Mouse (Mus musculus) midbrain, embryonic 12.5 days (tissue): ENCODE measurements around the gene Mzf1. TPM values are rescaled to one million over a fixed set of nuclear protein-coding genes. Genes with fewer than 3 reads are reported as not detected.

Source experiments
- ATAC-seq: fragments of 200-750 bp; cut with Nextera tagmentation; 2 replicates; pipeline ENCODE4 v1.8.0; 2017; ENCODE audit warnings: low read depth, moderate TSS enrichment, moderate library complexity; ENCODE audit not compliant: low FRiP score
- H3K27ac ChIP-seq: fragments of 300-500 bp; sonication (generic); replicated peaks from 2 replicates; pipeline ENCODE4 v1.5.1; 2016; ENCODE audit warnings: mild to moderate bottlenecking
- H3K27me3 ChIP-seq: fragments of 300-500 bp; sonication (generic); 2 replicates; pipeline ENCODE4 v1.6.1; 2016; ENCODE audit warnings: mild to moderate bottlenecking
- H3K36me3 ChIP-seq: fragments of 300-500 bp; sonication (generic); 2 replicates; pipeline ENCODE4 v1.6.1; 2016
- H3K4me1 ChIP-seq: fragments of 300-500 bp; sonication (generic); 2 replicates; pipeline ENCODE4 v1.6.1; 2016
- H3K4me2 ChIP-seq: fragments of 300-500 bp; sonication (generic); replicated peaks from 2 replicates; pipeline ENCODE4 v1.6.1; 2016; ENCODE audit warnings: mild to moderate bottlenecking, moderate library complexity
- H3K4me3 ChIP-seq: fragments of 300-500 bp; sonication (generic); 2 replicates; pipeline ENCODE4 v1.5.1; 2016; ENCODE audit warnings: mild to moderate bottlenecking
- H3K9ac ChIP-seq: fragments of 300-500 bp; sonication (generic); replicated peaks from 2 replicates; pipeline ENCODE4 v1.6.1; 2016; ENCODE audit warnings: mild to moderate bottlenecking, moderate library complexity
- H3K9me3 ChIP-seq: fragments of 300-500 bp; sonication (generic); 2 replicates; pipeline ENCODE4 v1.6.1; 2016; ENCODE audit warnings: mild to moderate bottlenecking
- WGBS: fragments of 180-500 bp; shearing (Covaris S2); methylation state at CpG from one replicate; pipeline ENCODE4 v1.1.7; 2016; 5-methylcytosine and 5-hydroxymethylcytosine counted together
- polyA plus RNA-seq: library from polyadenylated mRNA; unstranded; fragments of >200 nt; fragmentation: Nextera tagmentation; extraction: Ambion mirVana; gene quantifications from 2 replicates; pipeline ENCODE4 v1.2.1, GENCODE M21; 2016

Mzf1 gene
- polyA plus RNA-seq, 1 experiment from 2014 or later, result 5.2 TPM

GRCm38 (mm10) chr7:12997230-12997629, 57.3 kb downstream of the Mzf1 start:
- Histone ChIP-seq H3K27ac (no peak overlapping the region), H3K4me3 (no peak overlapping the region), H3K4me2 (no peak overlapping the region), H3K4me1 (no peaks in the 10 kb centered on the region), H3K9me3 (no peaks in the 10 kb centered on the region), H3K27me3 (no peaks in the 10 kb centered on the region), H3K36me3 (no peaks in the 10 kb centered on the region), H3K9ac (no peak overlapping the region)
- 68% methylated on average over 5 of the region's 5 CpGs for WGBS
- no peak for ATAC-seq

- no peak overlapping the region for H3K4me2 ChIP-seq
- no peaks in the 10 kb centered on the region for H3K4me1 ChIP-seq
- no peak overlapping the region for H3K27ac ChIP-seq
- H3K9me3 ChIP-seq, result no peaks in the 10 kb centered on the region
- no peak overlapping the region for H3K4me3 ChIP-seq
- no peaks in the 10 kb centered on the region for H3K36me3 ChIP-seq
- no peak overlapping the region for H3K9ac ChIP-seq
- no peaks in the 10 kb centered on the region for H3K27me3 ChIP-seq
- no peak for ATAC-seq
Measured at GRCm38 (mm10) chr7:12995862-12996261, 58.7 kb downstream of the Mzf1 start.

- Histone ChIP-seq H3K9ac (no peak overlapping the region), H3K27ac (no peak overlapping the region), H3K36me3 (no peaks in the 10 kb centered on the region), H3K4me2 (no peak overlapping the region), H3K27me3 (no peaks in the 10 kb centered on the region), H3K4me3 (no peak overlapping the region), H3K9me3 (no peaks in the 10 kb centered on the region), H3K4me1 (no peaks in the 10 kb centered on the region)
- ATAC-seq, result no peak
- WGBS, result 89% methylated on average over 10 of the region's 10 CpGs
Measured at GRCm38 (mm10) chr7:12993148-12993547, 61.4 kb downstream of the Mzf1 start.

Other genes starting within 250 kb of the Mzf1 start
- gene Zfp329, start 235.9 kb downstream of the Mzf1 start, polyA plus RNA-seq, result 27.1 and 31.6 TPM in 2 replicates
- 32.3 and 34.5 TPM in 2 replicates for gene Zfp110, start 220.0 kb downstream of the Mzf1 start, polyA plus RNA-seq
- 5.5 and 6.5 TPM in 2 replicates for gene Zfp128, start 173.6 kb downstream of the Mzf1 start, polyA plus RNA-seq
- 11.2 and 11.8 TPM in 2 replicates for gene Zscan22, start 156.9 kb downstream of the Mzf1 start, polyA plus RNA-seq
- gene Rps5, start 132.5 kb downstream of the Mzf1 start, polyA plus RNA-seq, result 603 and 620 TPM in 2 replicates
- 0.79 and 0.93 TPM in 2 replicates for gene Rnf225, start 127.3 kb downstream of the Mzf1 start, polyA plus RNA-seq
- gene Zfp324, start 88.9 kb downstream of the Mzf1 start, polyA plus RNA-seq, result 14.2 and 15.5 TPM in 2 replicates
- 18.1 and 18.7 TPM in 2 replicates for gene Zfp446, start 76.9 kb downstream of the Mzf1 start, polyA plus RNA-seq
- 0.13 TPM in 1 of 2 replicates, not detected in the other for gene Slc27a5, start 56.6 kb downstream of the Mzf1 start, polyA plus RNA-seq
- 376 and 420 TPM in 2 replicates for gene Trim28, start 55.6 kb downstream of the Mzf1 start, polyA plus RNA-seq
- gene Zbtb45, start 44.7 kb downstream of the Mzf1 start, polyA plus RNA-seq, result 36.6 and 37.1 TPM in 2 replicates
- gene Chmp2a, start 20.0 kb downstream of the Mzf1 start, polyA plus RNA-seq, result 139 and 150 TPM in 2 replicates
- 143 and 149 TPM in 2 replicates for gene Ube2m, start 16.5 kb downstream of the Mzf1 start, polyA plus RNA-seq
- gene Vmn1r85, start 40.4 kb upstream of the Mzf1 start, polyA plus RNA-seq, result not detected in 2 replicates
- gene Vmn1r86, start 65.2 kb upstream of the Mzf1 start, polyA plus RNA-seq, result not detected in 2 replicates
- not detected in 2 replicates for gene Vmn1r87, start 85.4 kb upstream of the Mzf1 start, polyA plus RNA-seq
- gene Vmn1r88, start 104.8 kb upstream of the Mzf1 start, polyA plus RNA-seq, result not detected in 2 replicates
- not detected in 2 replicates for gene Vmn1r89, start 158.3 kb upstream of the Mzf1 start, polyA plus RNA-seq
- 98.0 and 100 TPM in 2 replicates for gene Lig1, start 222.5 kb upstream of the Mzf1 start, polyA plus RNA-seq
- 15.1 and 15.7 TPM in 2 replicates for gene Zswim9, start 224.0 kb upstream of the Mzf1 start, polyA plus RNA-seq